Mouse (Mus musculus): ENCODE data around the gene Dclk2. TPM values are rescaled to one million over a fixed set of nuclear protein-coding genes. Genes with fewer than 3 reads are reported as not detected.

The Dclk2 gene
- polyA plus RNA-seq, 1 experiment, result 190 TPM

DNA sequence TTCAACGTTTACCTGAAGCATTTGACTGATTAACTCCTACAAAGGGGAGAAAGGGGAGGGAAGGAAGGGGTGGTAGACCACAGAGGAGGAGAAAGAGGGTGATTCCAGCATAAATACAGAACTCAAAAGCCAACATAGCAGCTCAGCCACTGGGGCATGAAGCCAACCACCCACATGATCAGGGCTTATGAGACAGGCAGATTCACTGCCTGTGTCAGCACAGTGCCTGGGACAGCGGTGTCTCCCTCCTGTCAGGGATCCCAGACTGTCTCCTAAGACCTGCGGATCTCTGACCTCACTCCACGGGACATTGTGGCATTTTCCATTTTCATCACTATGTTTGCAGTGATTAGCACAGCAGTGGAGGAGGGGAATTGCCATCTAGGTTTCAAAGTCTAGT lies 127.4 kb downstream of the Dclk2 start:
- TF ChIP-seq CTCF (IDR thresholded peaks at IDR 0.05; ENCODE audit: borderline replicate concordance, extremely low read depth, insufficient read depth, insufficient read length) (no peak), POLR2A (IDR thresholded peaks at IDR 0.05; ENCODE audit: borderline replicate concordance, extremely low read depth, insufficient read depth, insufficient read length, poor library complexity, severe bottlenecking) (no peak)
- no peak for DNase-seq (ENCODE audit: low read depth)

DNA sequence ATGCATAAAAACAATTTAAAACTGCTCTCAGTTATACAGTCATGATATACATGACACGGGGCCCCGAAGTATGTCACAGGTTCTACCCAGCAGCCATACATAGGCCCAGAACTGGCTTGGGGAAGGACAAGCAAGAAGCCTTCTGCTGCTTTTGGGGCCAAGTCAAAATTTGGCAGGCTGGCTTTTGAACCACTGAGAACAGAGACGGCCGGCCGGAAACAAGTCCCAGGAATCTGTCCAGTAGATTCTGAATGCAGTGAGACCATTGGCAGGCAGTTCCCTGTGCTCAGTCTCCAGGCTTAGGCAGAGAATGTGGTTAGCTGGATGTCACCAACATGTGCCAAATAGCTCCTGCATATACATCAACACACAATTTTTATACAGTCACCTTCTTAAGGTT lies 130.9 kb downstream of the Dclk2 start:
- no peak for DNase-seq (ENCODE audit: low read depth)

DNA sequence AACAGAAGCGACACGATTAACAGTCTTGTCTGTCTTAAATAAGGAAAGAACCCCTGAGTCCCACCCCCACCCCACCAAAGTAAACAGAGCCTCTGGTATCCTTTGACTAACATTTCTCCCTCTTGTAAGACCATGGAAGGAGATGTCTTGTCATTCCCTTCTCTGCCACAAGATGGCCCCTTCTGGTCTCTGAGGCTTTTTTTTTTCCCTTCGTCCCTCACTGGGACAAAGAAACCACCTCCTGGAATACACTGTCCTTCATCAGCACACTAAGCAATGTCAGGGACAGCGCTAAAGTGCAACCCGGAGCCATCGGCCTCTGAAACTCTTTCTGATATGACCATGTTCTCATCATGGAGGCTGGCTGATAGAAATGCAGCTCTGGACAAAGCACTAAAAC lies 131.9 kb downstream of the Dclk2 start:
- peak; percentile 73; the same call in 1 of the 2 replicates for TF ChIP-seq CTCF (IDR thresholded peaks at IDR 0.05; ENCODE audit: borderline replicate concordance, extremely low read depth, insufficient read depth, insufficient read length)
- TF ChIP-seq POLR2A (IDR thresholded peaks at IDR 0.05; ENCODE audit: borderline replicate concordance, extremely low read depth, insufficient read depth, insufficient read length, poor library complexity, severe bottlenecking), result no peak
- peak; percentile 93 for DNase-seq (ENCODE audit: low read depth)

More for the DNA sequence above, 130.9 kb downstream of the Dclk2 start:
- TF ChIP-seq POLR2A (IDR thresholded peaks at IDR 0.05; ENCODE audit: borderline replicate concordance, extremely low read depth, insufficient read depth, insufficient read length, poor library complexity, severe bottlenecking) (no peak), CTCF (IDR thresholded peaks at IDR 0.05; ENCODE audit: borderline replicate concordance, extremely low read depth, insufficient read depth, insufficient read length) (no peak)

DNA sequence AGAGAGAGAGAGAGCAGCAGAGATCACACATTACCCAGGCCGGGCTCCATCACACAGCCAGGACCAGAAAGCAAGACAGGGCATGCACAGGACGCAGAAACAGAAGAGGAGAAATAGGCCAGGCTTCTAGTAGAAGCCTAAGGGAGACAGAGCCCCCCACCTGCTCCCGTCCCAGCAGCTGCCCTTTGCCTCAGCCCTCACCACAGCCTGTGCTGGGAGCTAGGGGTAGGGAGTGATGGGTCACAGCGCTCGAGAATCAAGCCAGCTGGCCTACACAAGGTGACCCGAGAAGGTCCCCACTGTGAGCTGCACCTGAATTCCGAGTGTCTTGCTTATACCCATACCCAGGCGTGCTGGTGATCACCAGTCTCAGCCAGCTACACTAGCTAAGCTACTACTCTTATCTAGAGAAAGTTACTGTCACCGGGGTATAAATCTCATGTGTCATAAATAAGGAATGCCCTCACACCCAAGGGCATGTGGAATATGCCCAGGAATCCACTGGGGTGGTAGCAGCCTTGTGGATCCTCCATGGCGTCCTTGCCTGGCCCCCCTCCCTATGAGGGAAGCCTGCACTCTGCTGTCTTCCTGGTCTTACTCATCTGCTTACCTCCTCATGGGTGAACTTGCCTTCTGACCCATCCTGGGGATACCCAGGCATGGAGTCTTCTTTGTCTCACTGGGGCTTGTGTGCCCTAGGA lies 133.1 kb downstream of the Dclk2 start:
- TF ChIP-seq POLR2A (IDR thresholded peaks at IDR 0.05; ENCODE audit: borderline replicate concordance, extremely low read depth, insufficient read depth, insufficient read length, poor library complexity, severe bottlenecking) (no peak), CTCF (IDR thresholded peaks at IDR 0.05; ENCODE audit: borderline replicate concordance, extremely low read depth, insufficient read depth, insufficient read length) (no peak)
- DNase-seq (ENCODE audit: low read depth), result no peak

DNA sequence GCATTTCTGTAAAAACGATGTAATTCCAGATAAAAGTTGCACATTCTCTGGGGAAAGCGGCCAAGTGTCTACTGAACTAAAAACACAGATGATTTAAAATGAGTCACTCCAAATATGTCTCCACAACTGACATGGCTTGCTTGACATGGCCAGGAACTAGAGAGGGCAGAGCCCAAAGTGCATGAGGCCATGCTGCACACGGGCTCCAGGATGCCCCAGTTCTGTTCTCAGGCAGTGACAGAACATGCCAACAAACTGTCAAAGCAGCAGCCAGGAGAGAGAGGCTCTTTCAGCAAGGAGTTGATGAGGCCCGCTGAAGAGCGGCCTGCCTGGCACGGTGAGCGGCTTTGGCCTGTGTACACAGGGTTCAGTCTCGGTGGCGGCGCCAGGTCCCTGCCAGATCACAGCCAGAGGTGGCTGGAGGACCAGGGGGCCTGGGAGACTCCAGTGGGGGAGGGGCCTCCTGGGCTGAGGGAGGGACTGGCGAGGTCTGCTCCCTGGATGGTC lies 133.8 kb downstream of the Dclk2 start:
- TF ChIP-seq CTCF (IDR thresholded peaks at IDR 0.05; ENCODE audit: borderline replicate concordance, extremely low read depth, insufficient read depth, insufficient read length) (no peak), POLR2A (IDR thresholded peaks at IDR 0.05; ENCODE audit: borderline replicate concordance, extremely low read depth, insufficient read depth, insufficient read length, poor library complexity, severe bottlenecking) (no peak)
- DNase-seq (ENCODE audit: low read depth), result peak; percentile 93

DNA sequence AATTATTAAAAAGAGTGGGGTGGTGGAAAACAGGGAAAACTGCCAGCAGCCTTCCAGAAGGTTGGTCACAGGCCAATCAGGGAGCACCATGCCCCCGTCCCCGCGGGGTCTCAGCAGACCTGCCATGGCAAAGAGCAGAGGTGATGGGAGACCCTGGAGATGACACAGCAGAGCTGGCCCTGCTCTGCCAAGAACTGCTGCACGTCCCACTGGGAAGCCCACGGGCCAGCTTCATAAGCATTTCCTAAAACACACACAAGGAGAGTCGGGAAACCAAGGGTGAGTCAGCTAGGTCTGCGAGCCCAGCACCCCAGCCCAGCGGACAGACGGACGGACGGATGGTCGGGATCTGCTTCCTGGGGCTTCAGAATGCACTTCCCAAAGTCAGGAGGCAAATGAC lies 134.4 kb downstream of the Dclk2 start:
- no peak for TF ChIP-seq CTCF (IDR thresholded peaks at IDR 0.05; ENCODE audit: borderline replicate concordance, extremely low read depth, insufficient read depth, insufficient read length)
- TF ChIP-seq POLR2A (IDR thresholded peaks at IDR 0.05; ENCODE audit: borderline replicate concordance, extremely low read depth, insufficient read depth, insufficient read length, poor library complexity, severe bottlenecking), result no peak
- no peak for DNase-seq (ENCODE audit: low read depth)

DNA sequence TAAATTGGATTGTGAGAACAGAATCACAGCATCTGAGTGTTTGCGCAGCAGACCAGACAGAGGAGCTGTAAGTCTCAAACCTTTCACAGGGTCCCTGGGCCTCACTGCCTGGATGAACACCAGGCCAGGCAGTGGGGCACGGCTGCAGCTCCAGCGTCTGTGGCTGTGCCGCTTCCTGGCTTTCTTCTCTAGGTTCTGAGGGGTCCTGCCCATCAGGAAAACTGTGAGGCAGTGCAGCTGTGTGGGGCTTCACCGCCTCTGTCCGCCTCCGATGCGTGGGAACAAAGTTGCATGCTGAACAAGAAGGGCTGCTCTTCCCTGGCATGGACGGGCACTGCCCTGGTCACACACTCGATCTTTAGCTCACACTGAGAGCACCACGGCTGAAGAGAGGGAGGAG lies 135.7 kb downstream of the Dclk2 start:
- no peak for DNase-seq (ENCODE audit: low read depth)
- TF ChIP-seq CTCF (IDR thresholded peaks at IDR 0.05; ENCODE audit: borderline replicate concordance, extremely low read depth, insufficient read depth, insufficient read length) (no peak), POLR2A (IDR thresholded peaks at IDR 0.05; ENCODE audit: borderline replicate concordance, extremely low read depth, insufficient read depth, insufficient read length, poor library complexity, severe bottlenecking) (no peak)

DNA sequence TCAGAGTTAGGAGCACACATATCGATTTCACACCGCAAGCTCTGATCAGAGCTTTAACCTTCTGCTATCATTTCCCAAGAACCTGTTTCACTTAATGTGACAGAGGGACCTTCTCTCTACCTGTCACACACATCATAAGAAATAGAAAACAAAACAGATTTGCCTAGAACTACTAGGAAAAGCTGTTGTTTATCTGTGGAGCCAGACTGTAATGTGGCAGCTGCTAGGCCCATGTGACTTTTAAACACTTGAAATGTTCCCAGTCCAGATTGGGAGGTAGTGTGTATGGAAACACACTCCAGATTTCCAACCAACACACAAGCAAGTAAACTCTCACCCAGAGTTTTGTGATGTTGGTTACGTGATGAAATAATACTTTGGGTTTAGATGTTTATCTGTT lies 136.6 kb downstream of the Dclk2 start:
- TF ChIP-seq POLR2A (IDR thresholded peaks at IDR 0.05; ENCODE audit: borderline replicate concordance, extremely low read depth, insufficient read depth, insufficient read length, poor library complexity, severe bottlenecking) (no peak), CTCF (IDR thresholded peaks at IDR 0.05; ENCODE audit: borderline replicate concordance, extremely low read depth, insufficient read depth, insufficient read length) (no peak)
- DNase-seq (ENCODE audit: low read depth), result peak; percentile 70

DNA sequence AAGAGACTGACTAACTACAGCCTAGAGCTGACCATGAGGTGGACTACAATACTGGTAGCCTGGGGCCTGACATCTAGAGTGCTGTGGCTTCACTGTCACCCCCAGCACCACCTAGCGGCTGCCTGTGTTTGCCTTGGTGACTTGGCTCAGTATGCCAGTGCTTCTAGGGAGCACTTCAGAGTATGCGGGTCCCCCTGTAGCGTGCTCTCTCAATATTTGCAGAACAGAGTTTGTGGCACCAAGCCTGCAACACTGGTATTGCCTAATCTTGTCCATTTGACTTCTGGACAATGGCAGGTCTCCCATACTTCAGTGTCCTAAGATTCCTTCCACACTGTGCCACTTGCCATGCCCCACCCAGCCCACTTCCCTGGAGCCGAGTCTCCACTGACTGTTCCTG lies 140.9 kb downstream of the Dclk2 start:
- TF ChIP-seq CTCF (IDR thresholded peaks at IDR 0.05; ENCODE audit: borderline replicate concordance, extremely low read depth, insufficient read depth, insufficient read length) (peak; percentile 50), POLR2A (IDR thresholded peaks at IDR 0.05; ENCODE audit: borderline replicate concordance, extremely low read depth, insufficient read depth, insufficient read length, poor library complexity, severe bottlenecking) (no peak)
- no peak for DNase-seq (ENCODE audit: low read depth)

DNA sequence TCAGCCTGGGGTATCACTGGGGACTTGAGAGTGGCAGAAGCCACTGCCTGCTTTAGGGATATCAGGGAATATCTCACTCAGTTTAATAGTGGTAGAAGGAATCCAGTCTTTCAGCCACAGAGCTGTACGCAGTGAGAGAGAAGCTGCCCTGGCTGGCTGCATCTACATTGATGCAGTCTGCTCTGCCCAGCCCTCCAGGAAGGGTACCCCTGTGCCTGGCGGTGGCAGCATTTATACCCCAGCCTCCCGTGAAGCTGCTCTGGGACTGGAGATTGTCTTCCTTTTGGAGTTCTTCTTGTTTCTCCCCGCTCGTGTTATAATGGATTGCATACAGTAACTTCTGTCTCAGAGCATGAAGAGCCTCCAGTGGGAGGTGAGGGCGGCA lies 145.2 kb downstream of the Dclk2 start:
- no peak for DNase-seq (ENCODE audit: low read depth)
- no peak for TF ChIP-seq CTCF (IDR thresholded peaks at IDR 0.05; ENCODE audit: borderline replicate concordance, extremely low read depth, insufficient read depth, insufficient read length)
- no peak for TF ChIP-seq POLR2A (IDR thresholded peaks at IDR 0.05; ENCODE audit: borderline replicate concordance, extremely low read depth, insufficient read depth, insufficient read length, poor library complexity, severe bottlenecking)

DNA sequence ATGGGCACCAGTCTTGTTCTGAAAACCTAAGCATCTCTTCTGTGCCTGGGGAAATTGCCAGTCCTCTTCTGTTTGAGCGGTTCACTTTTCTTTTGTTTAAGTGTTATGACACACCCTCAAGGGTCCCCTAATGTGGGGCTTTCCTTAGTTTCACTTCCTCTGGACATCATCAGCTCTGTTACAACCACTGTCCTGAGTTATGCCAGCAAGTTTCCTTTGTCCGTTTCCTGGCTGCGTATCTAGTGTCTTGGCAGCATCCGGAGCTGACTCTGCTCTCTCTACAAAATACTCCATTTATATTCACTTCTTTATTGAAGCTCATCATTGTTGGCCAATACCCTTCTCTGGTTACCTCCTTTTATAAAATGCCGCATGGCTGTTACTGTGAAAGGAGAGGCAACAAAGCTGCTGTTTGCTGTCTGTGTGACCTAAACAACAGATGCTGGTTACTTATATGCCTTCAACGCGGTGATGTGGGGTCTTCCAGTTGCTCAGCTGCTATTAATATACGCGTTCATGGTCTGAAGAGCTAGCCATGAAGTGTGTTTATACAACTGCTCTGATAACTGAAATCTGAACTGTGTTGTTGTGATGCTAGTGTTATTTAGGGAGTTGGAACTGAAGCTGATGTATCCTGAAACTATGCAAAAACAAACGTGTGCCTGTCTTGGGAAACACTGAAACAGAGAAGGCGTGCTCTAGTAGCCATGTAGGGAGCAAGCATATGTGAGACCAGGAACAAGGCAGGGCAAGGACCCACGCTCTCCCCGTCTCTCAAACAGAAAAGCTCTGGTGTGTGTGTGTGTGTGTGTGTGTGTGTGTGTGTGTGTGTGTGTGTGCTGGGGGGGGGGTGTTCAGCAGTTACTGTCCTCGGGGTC lies 145.8 kb downstream of the Dclk2 start:
- peak; percentile 70 for DNase-seq (ENCODE audit: low read depth)
- TF ChIP-seq CTCF (IDR thresholded peaks at IDR 0.05; ENCODE audit: borderline replicate concordance, extremely low read depth, insufficient read depth, insufficient read length), result no peak
- no peak for TF ChIP-seq POLR2A (IDR thresholded peaks at IDR 0.05; ENCODE audit: borderline replicate concordance, extremely low read depth, insufficient read depth, insufficient read length, poor library complexity, severe bottlenecking)

All from brain, embryonic 14.5 days (tissue).